Mouse (Mus musculus): Measurements from ENCODE around the gene Gmds.

Gene Gmds

GRCm38 (mm10) chr13:32267184-32267775 is 71.3 kb downstream of the Gmds start:
- peak; percentile 9 for DNase-seq (ENCODE audit: low spot score)

- no peak for DNase-seq (ENCODE audit: low spot score)
These were observed 71.8 kb downstream of the Gmds start for GRCm38 (mm10) chr13:32266721-32267120.

GRCm38 (mm10) chr13:32256121-32256520 is 82.4 kb downstream of the Gmds start:
- DNase-seq (ENCODE audit: low spot score): no peak

GRCm38 (mm10) chr13:32252276-32252675 is 86.3 kb downstream of the Gmds start:
- DNase-seq (ENCODE audit: low spot score): no peak

GRCm38 (mm10) chr13:32242200-32242599 is 96.3 kb downstream of the Gmds start:
- no peak for DNase-seq (ENCODE audit: low spot score)

GRCm38 (mm10) chr13:32236269-32236678 is 102.3 kb downstream of the Gmds start:
- DNase-seq (ENCODE audit: low spot score): no peak

- no peak for DNase-seq (ENCODE audit: low spot score)
These were observed 103.5 kb downstream of the Gmds start for GRCm38 (mm10) chr13:32235046-32235445.

GRCm38 (mm10) chr13:32234019-32234418 is 104.5 kb downstream of the Gmds start:
- DNase-seq (ENCODE audit: low spot score): no peak

GRCm38 (mm10) chr13:32232391-32232790 is 106.1 kb downstream of the Gmds start:
- no peak for DNase-seq (ENCODE audit: low spot score)

- no peak for DNase-seq (ENCODE audit: low spot score)
These were observed 106.6 kb downstream of the Gmds start for GRCm38 (mm10) chr13:32231956-32232355.

- DNase-seq (ENCODE audit: low spot score): no peak
These were observed 110.5 kb downstream of the Gmds start for GRCm38 (mm10) chr13:32227874-32228562.

GRCm38 (mm10) chr13:32217647-32218046 is 120.9 kb downstream of the Gmds start:
- DNase-seq (ENCODE audit: low spot score): no peak

- DNase-seq (ENCODE audit: low spot score): peak; percentile 68
These were observed 124.7 kb downstream of the Gmds start for GRCm38 (mm10) chr13:32213702-32214452.

GRCm38 (mm10) chr13:32212125-32212524 is 126.4 kb downstream of the Gmds start:
- DNase-seq (ENCODE audit: low spot score): no peak

- DNase-seq (ENCODE audit: low spot score): no peak
These were observed 131.2 kb downstream of the Gmds start for GRCm38 (mm10) chr13:32207172-32207908.

GRCm38 (mm10) chr13:32179906-32180305 is 158.6 kb downstream of the Gmds start:
- DNase-seq (ENCODE audit: low spot score): peak; percentile 75

- no peak for DNase-seq (ENCODE audit: low spot score)
These were observed 159.9 kb downstream of the Gmds start for GRCm38 (mm10) chr13:32178682-32179081.

GRCm38 (mm10) chr13:32177852-32178453 is 160.6 kb downstream of the Gmds start:
- no peak for DNase-seq (ENCODE audit: low spot score)

GRCm38 (mm10) chr13:32175028-32175427 is 163.5 kb downstream of the Gmds start:
- DNase-seq (ENCODE audit: low spot score): no peak

GRCm38 (mm10) chr13:32169173-32169572 is 169.4 kb downstream of the Gmds start:
- DNase-seq (ENCODE audit: low spot score): peak; percentile 83

- no peak for DNase-seq (ENCODE audit: low spot score)
These were observed 170.7 kb downstream of the Gmds start for GRCm38 (mm10) chr13:32167806-32168205.

GRCm38 (mm10) chr13:32165581-32165980 is 173.0 kb downstream of the Gmds start:
- no peak for DNase-seq (ENCODE audit: low spot score)
